Mouse (Mus musculus) kidney, postnatal 10 days (tissue): ENCODE data around the gene Garnl3.
A peak's percentile ranks its signal among the peaks of the same experiment; 100 is the strongest.
"Not testable (repeated sequence)": the region's sequence is repeated elsewhere in the genome, so short reads cannot be mapped to it uniquely, and the experiment has no call there.

Source experiments
- DNase-seq: peaks from one replicate; pipeline ENCODE4 v3.0.0; 2021; ENCODE audit warnings: mixed read lengths

The Garnl3 gene

DNA sequence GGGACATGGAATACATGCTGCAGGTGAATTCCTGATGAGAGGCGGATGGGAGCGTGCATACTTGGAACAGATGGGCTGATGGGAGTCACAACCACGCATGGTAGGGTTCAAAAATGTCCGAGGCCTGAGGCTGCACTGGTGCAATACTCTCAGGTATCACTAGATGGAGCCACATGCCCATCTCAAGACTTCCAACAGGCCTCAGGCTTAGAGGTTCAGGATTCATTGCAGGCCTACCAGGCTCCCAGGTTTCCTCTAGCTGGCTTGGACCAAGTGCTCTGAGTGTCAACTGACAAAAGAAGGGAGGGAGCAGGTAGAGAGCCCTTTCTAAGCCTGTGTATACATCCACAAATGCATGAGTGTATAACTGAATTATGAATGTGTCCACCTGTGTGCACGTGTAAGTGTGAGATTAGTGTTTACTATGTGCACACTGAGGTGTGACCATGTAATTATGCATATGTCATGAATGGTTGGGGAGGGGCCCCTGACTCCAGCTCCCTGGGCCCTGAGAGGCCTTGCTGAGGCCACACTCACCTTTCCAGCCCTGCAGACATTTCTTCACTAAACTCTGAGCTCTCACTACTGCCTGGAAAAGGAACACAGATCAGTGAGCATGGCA lies 23.4 kb upstream of the Garnl3 start:
- DNase-seq: peak; percentile 86

DNA sequence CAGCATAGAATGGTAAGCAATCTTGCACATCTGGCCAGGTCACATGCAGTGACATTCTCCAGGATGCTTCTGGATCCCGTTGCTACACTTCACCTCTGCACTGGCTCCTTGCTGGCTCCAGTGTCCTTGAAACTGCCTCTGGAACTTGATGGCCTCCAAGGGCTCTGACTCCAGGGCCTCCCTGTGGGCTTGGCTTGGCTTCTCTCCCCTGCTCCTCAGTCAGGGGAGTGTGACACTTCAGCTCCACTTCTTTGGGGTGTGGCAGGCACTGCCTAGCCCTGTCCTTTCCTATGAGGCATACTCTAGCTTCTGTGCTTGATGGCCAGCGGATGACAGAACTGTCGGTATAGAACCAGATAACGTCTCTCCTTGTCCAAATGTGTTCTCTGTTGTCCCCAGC lies 15.5 kb upstream of the Garnl3 start:
- no peak for DNase-seq

DNA sequence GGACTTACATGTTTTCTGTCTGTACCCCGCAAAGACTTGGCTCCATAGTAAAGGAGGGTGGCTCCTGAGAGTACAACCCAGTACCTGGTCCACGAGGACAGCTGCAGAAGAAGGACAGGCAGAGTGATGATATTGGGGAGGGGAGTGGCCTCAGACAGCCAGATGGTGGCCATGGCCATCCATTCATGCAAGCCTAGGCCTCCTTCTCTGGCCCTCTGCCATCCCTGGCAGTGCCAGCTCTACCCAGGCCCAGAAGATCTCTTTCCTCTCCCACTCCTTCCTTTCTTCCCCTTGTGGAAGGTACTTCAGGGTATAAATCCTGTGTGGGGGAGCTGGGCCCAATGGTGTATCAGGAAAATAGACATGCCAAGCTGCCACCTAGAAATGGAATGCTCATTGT lies 11.8 kb upstream of the Garnl3 start:
- DNase-seq: no peak

DNA sequence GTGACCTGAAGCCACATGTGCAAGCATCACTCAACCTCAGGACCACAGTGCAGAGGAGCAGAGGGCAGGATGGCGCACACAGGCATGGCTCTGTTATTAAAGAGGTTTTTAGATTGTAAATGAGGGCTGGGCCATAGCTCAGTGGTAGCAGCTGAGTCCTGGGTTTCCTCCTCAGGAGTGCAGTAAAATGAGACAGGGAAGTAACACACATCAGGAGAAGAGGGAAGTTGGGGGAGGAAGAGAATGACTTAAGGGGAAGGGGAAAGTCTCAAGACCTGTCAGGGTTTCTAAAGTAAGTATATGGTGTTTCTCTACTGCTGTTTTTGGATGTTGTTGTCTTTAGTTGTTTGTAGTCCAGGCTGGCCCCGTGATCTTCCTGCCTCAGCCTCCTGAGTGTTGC lies 7.0 kb upstream of the Garnl3 start:
- no peak for DNase-seq

DNA sequence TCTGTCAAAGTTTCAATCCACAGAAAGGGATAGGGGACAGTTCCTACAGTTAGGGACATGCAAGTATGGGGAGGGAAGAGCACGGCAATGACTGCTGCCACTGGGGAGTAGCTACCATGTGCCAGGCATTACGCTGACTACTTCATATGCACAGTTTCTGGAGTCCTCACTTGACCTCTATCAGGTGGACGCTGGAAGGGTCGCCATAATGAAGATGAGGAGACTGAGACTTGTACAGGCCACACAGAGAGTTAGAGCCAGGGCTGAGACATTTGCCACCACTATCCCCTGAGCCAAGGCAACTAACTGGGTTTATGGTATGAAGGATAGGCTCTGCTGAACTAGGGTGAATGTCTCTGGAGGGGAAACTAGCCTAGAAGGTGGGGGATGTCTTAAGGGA lies 6.3 kb upstream of the Garnl3 start:
- DNase-seq: no peak

DNA sequence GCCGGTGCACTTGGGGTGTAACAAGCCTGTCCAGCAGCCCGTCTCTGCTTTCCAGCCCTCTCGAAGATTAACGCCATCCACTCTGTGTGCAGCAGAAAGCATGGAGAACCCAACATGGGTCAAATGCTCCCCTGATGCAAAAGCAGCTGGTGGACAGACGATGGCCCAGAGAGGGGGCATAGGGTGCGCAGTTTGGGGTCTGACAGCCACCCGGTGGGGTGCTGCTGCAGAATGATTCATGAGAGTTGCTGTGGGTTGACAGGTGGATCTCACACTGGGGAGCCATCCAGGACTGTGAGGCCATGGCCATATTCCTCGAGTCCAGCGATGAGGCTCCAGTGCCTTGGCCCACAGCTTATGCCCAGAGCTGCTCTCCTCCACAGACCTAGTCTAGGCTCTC lies 5.8 kb upstream of the Garnl3 start:
- DNase-seq: no peak

- no peak for DNase-seq
Measured at GRCm38 (mm10) chr2:33136366-33136765, 4.9 kb upstream of the Garnl3 start.

DNA sequence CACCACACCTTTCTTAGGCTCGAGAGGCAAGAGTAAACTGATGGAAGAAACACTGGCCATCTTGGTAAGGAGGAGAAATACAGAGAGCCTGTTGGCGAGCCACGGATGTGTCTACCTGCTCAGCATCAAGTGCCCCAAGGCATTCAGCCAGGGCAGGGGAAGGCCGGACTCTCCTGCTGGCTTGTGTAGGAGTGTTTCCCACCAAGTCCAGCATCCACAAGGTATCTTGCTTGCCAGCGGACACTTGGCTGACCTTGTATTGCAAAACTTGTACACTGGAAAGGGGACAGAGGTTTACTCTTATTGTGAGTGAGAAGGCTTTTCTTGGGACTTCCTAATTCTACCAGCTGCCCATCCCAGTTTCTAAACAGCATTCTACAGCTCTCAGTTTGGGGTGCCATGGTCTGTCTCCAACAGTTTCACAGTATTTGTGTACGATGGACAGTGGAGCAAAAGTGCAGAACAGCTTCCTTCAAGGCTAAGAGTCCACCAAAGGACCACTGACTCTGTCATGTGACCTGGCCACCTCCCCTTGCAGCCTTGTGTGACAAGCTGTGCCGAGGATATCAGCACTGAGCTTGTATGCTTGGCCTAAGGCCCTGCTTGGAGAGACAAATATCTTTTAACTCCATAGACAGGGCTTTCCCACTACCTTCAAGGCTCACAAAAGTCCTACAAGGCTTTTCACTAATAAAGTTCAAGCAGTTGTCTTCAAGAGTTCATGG lies 3.5 kb upstream of the Garnl3 start:
- DNase-seq: no peak

DNA sequence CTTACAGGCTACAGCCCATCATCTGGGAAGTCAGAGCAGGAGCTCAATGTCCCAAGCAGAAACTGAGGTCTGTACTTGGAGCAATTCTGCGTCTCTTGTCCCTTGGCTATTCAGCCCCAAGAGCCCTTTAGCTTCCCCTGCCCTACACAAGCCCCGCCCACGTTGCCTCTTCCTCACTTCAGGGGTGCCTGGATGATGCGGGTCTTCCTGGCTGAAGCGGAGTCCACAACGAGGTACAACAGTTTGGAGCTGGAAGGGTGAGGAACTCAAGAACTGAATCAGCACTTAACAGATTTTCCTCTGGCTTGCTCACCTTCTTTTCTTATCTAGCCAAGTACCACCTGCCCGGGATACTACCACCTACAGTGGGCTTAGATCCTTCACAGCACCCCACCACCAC lies 852 bp upstream of the Garnl3 start:
- no peak for DNase-seq

- peak; percentile 100 for DNase-seq
Measured at GRCm38 (mm10) chr2:33130526-33131483, 649 bp downstream of the Garnl3 start.

GRCm38 (mm10) chr2:33130141-33130525 lies 1.3 kb downstream of the Garnl3 start:
- no peak for DNase-seq

- no peak for DNase-seq
Measured at GRCm38 (mm10) chr2:33129696-33130095, 1.8 kb downstream of the Garnl3 start.

GRCm38 (mm10) chr2:33129005-33129404 lies 2.4 kb downstream of the Garnl3 start:
- DNase-seq: no peak

DNA sequence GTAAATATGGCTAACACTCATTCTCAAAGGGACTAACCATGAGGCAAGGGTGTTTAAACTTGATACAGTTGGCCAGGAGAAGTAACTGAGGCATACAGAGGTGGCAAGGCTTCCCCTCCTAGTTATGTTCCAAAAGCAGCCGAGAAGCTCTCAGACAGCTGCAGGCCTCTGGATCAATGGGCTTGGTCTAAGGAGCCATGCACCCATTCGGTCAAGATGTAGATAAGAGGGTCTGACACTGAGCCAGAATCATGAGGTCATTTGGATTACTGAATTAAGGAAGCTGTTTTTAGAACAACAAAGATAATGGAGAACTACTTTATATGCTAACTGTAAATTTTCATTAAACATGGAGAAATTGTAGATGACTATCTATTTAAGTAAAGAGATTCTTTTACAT lies 4.2 kb downstream of the Garnl3 start:
- no peak for DNase-seq

GRCm38 (mm10) chr2:33122856-33123255 lies 8.6 kb downstream of the Garnl3 start:
- no peak for DNase-seq

DNA sequence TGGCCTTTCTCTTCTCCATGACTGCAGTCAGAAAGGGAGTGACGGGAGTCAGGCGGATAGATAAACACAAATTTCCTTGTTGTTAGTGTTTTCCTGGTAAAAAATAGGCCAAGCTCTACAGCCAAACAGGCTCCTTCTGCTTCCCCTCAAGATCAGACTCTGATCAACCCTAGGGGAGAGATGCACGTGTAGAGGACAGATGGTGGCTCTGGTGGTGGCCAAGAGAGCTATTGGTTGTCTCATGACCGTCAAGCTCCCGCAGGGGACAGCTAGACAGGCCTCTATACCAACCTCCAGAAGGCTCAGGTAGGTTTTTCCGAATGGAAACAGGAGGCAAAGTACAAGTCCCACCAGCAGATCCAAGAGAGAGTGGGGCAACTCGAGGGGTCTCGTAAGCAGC lies 30.9 kb downstream of the Garnl3 start:
- no peak for DNase-seq

GRCm38 (mm10) chr2:33097326-33097725 lies 34.1 kb downstream of the Garnl3 start:
- DNase-seq: not testable (repeated sequence)

DNA sequence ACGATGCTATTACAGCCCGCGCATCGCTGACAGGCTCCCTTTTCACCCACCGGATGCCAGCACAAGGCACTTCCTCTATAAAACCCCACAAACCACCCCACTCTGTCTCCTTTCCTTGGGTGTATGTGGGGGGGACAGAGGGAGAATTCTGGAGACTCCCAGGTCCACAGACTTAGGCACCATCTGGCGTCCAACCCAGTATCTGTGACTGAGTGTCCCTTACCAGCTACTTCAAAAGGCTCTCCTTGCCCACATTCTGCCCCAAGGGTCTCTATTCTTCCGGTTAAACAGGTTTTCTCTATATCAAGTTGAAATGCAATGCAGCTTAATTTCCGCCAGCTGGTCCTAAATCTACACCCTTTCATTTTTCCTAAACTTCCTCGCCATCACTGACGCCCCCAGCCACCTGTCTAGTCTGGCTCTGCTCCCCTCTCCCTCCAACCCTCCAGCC lies 36.2 kb downstream of the Garnl3 start:
- no peak for DNase-seq

GRCm38 (mm10) chr2:33090620-33091520 lies 40.6 kb downstream of the Garnl3 start:
- DNase-seq: no peak

GRCm38 (mm10) chr2:33090033-33090400 lies 41.4 kb downstream of the Garnl3 start:
- DNase-seq: not testable (repeated sequence)

DNA sequence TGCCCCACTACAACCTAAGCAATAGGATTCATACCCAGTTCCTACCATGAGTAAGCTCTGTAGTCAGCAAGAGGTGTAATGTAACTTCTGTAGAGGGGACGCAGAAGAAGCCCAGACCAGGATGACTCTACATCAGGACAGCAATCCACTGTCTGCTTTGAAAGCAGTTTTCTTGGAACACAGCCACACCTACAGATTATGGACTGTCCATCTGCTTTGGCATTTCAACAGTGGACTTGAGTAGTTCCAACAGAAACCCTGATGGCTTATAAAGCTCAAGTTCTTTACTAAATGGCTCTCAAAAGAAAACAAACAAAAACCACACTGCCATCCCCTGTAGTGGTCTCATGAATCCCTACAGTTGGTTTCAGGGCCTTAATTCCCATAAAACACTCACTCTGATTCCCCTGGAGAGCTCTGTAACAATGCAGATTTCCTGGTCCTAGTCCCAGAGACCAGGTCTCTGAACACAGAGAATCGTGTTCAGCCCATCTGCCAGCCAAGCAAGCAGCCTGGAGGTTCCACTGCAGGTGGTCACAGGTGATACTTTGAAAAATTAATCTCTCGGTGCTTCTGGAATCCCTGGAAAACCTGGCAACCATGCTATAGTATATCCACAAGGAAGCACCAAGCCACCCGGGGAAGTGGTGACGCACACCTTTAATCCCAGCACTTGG lies 42.0 kb downstream of the Garnl3 start:
- DNase-seq: no peak
